Mouse (Mus musculus) frontal cortex, postnatal 36 days (tissue): ENCODE results near the gene Elmo3.

ENCODE experiments used
- DNase-seq, 2 experiments: peaks; one replicate each; pipeline ENCODE4 v3.0.0; 2022; ENCODE audit warnings: low spot score in 2 of 2

Elmo3 gene

DNA sequence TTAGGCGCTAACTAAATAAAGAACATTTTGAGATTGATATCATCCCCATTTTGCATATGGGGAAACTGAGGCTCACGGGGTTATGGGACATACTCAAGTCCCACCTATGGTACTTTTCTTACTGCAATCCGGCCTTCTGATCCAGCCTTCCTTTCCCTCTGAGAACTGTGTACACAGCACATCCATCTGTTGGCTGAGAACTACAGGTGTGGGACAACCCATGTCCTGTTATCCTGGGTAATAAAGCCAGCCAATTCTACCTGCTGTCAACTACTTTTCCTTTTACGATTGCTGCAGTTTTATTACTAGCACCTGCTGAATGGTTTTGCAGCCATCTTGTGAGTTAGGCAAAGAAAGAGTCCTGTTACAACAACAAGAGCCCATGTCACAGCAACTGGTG is 49.1 kb downstream of the Elmo3 start:
- no peak for DNase-seq

DNA sequence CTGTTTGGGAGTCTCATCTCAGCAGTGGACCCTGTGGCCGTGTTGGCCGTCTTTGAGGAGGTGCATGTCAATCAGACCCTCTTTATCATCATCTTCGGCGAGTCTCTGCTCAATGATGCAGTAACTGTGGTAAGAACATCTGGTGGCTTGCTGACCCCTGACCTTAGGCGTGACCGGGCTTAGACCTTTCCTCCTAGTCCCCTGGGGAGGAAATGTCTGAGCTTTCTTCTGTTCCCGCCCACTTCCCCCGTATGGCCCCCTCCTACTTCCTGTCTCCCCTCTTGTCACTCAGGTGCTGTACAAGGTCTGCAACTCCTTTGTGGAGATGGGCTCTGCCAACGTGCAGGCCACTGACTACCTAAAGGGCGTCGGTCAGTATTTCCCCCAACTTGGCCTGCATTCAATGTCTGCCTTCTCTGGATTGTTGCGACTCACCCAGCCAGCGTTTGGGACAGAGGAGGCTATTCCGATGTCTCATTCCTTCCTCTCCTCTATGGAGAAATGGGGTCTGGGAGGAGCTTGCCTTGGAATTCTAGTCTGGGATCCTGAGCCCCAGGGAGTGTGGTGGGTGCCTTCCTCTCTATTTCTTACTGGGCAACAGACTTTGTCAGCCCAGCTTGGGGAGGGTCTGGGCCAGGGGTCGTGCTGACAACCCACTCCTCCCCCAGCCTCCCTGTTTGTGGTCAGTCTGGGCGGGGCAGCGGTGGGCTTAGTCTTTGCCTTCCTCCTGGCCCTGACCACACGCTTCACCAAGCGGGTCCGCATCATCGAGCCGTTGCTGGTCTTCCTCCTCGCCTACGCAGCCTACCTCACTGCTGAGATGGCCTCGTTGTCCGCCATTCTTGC is 50.0 kb downstream of the Elmo3 start:
- DNase-seq = no peak

DNA sequence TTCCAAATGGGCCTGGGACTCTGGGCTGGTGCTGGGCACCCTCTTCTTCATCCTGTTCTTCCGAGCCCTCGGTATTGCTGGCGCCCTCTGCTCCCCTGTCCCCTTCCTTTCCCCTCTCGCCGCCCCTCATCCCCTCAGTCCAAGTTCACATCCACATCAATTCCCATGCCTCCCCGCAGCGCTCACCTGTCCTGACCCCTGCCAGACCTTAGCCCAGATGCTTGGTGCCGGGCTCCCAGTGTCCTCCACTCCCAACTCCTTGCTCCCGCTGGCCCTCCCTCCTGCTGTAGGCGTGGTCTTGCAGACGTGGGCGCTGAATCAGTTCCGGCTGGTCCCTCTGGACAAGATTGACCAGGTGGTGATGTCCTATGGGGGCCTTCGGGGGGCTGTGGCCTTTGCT is 51.3 kb downstream of the Elmo3 start:
- DNase-seq = no peak

GRCm38 (mm10) chr8:105359208-105359607 is 53.8 kb downstream of the Elmo3 start:
- DNase-seq = no peak

DNA sequence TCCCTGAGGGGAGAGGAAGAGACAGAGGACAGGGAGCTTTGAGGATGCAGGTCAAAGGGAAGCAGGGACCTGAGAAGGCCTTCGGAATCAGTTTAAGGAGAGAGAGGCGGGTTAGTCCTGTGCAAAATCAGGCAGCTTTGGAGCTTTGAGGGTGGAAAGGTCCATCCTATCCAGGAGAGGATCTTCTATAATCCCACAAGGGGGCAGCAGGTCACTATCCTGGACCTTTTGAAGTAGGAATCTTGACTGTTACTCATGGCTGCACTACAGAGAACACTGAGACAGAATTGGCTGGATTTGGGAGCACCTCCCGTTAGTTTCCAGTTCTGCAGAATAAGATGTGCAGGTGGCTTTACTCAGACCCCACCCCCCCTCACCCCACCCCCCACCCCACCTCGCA is 54.2 kb downstream of the Elmo3 start:
- no peak for DNase-seq
